Mouse (Mus musculus): ENCODE results near the gene Dpep3. TPM values are rescaled to one million over a fixed set of nuclear protein-coding genes. Genes with fewer than 3 reads are reported as not detected.
A peak's percentile ranks its signal among the peaks of the same experiment; 100 is the strongest.

The Dpep3 gene
- polyA plus RNA-seq, 1 experiment from 2014 or later, result not detected

- peaks cover 90% of the 10 kb centered on the region for H3K36me3 ChIP-seq
- H3K27me3 ChIP-seq, result no peaks in the 10 kb centered on the region
- ATAC-seq (ENCODE audit: insufficient number of reproducible peaks, low FRiP score, low TSS enrichment, low read depth), result peak; percentile 83
- peak overlapping the region; percentile 88 for H3K27ac ChIP-seq
- H3K4me2 ChIP-seq, result no peak overlapping the region
- H3K9ac ChIP-seq, result no peak overlapping the region; the same call in 1 of the 2 replicates
- 25% methylated on average over 7 of the region's 7 CpGs for WGBS
- no peaks in the 10 kb centered on the region for H3K9me3 ChIP-seq
- H3K4me3 ChIP-seq, result no peak overlapping the region
- H3K4me1 ChIP-seq, result peaks cover 29% of the 10 kb centered on the region
Measured at GRCm38 (mm10) chr8:105951057-105951659, 28.1 kb downstream of the Dpep3 start.

GRCm38 (mm10) chr8:105949350-105949749, 29.9 kb downstream of the Dpep3 start:
- Histone ChIP-seq H3K9ac (no peak overlapping the region), H3K4me3 (no peak overlapping the region), H3K27ac (peak overlapping the region; percentile 33; the same call in 1 of the 2 replicates), H3K4me1 (peaks cover 29% of the 10 kb centered on the region), H3K27me3 (no peaks in the 10 kb centered on the region), H3K36me3 (peaks cover 94% of the 10 kb centered on the region), H3K9me3 (no peaks in the 10 kb centered on the region), H3K4me2 (no peak overlapping the region)
- ATAC-seq (ENCODE audit: insufficient number of reproducible peaks, low FRiP score, low TSS enrichment, low read depth), result peak; percentile 12; the same call in 1 of the 2 replicates
- WGBS, result 64% methylated on average over 10 of the region's 10 CpGs

GRCm38 (mm10) chr8:105943321-105943739, 35.9 kb downstream of the Dpep3 start, which contains the start of gene Lcat:
Gene Lcat, minus strand, starts transcription at chr8:105943382.
- Histone ChIP-seq H3K27me3 (no peaks in the 10 kb centered on the region), H3K4me1 (peaks cover 5% of the 10 kb centered on the region; the same call in 1 of the 2 replicates), H3K9me3 (no peaks in the 10 kb centered on the region), H3K36me3 (peaks cover 84% of the 10 kb centered on the region), H3K4me3 (no peak within 1 kb of the TSS), H3K27ac (no peak within 1 kb of the TSS), H3K4me2 (no peak within 1 kb of the TSS), H3K9ac (no peak within 1 kb of the TSS)
- ATAC-seq (ENCODE audit: insufficient number of reproducible peaks, low FRiP score, low TSS enrichment, low read depth), result no peak
- 84% methylated on average over 8 of the region's 8 CpGs for WGBS

GRCm38 (mm10) chr8:105942542-105942941, 36.7 kb downstream of the Dpep3 start:
- H3K9me3 ChIP-seq, result no peaks in the 10 kb centered on the region
- WGBS, result 94% methylated on average over 5 of the region's 5 CpGs
- no peak overlapping the region for H3K4me3 ChIP-seq
- no peaks in the 10 kb centered on the region for H3K27me3 ChIP-seq
- peaks cover 76% of the 10 kb centered on the region for H3K36me3 ChIP-seq
- H3K4me2 ChIP-seq, result no peak overlapping the region
- no peak for ATAC-seq (ENCODE audit: insufficient number of reproducible peaks, low FRiP score, low TSS enrichment, low read depth)
- H3K9ac ChIP-seq, result no peak overlapping the region
- peaks cover 10% of the 10 kb centered on the region for H3K4me1 ChIP-seq
- H3K27ac ChIP-seq, result no peak overlapping the region

GRCm38 (mm10) chr8:105942026-105942425, 37.2 kb downstream of the Dpep3 start:
- WGBS, result 90% methylated on average over 11 of the region's 11 CpGs
- Histone ChIP-seq H3K4me2 (no peak overlapping the region), H3K27ac (no peak overlapping the region), H3K9me3 (no peaks in the 10 kb centered on the region), H3K9ac (no peak overlapping the region), H3K27me3 (no peaks in the 10 kb centered on the region), H3K4me1 (peaks cover 10% of the 10 kb centered on the region), H3K4me3 (no peak overlapping the region), H3K36me3 (peaks cover 71% of the 10 kb centered on the region)
- no peak for ATAC-seq (ENCODE audit: insufficient number of reproducible peaks, low FRiP score, low TSS enrichment, low read depth)

- Histone ChIP-seq H3K27me3 (no peaks in the 10 kb centered on the region), H3K9me3 (no peaks in the 10 kb centered on the region), H3K4me1 (peaks cover 25% of the 10 kb centered on the region), H3K27ac (peak within 1 kb of the TSS; percentile 79), H3K36me3 (peaks cover 42% of the 10 kb centered on the region), H3K9ac (peak within 1 kb of the TSS; percentile 65), H3K4me3 (peak within 1 kb of the TSS; percentile 67), H3K4me2 (peak within 1 kb of the TSS; percentile 93)
- no peak for ATAC-seq (ENCODE audit: insufficient number of reproducible peaks, low FRiP score, low TSS enrichment, low read depth)
- 18% methylated on average over 4 of the region's 4 CpGs for WGBS
Measured at GRCm38 (mm10) chr8:105938306-105938669, 40.9 kb downstream of the Dpep3 start, which contains the start of gene Psmb10. Gene Psmb10, minus strand, starts transcription at chr8:105938444.

GRCm38 (mm10) chr8:105937496-105938305, 41.5 kb downstream of the Dpep3 start:
- Histone ChIP-seq H3K9me3 (no peaks in the 10 kb centered on the region), H3K9ac (peak overlapping the region; percentile 65), H3K27me3 (no peaks in the 10 kb centered on the region), H3K27ac (peak overlapping the region; percentile 79), H3K4me1 (peaks cover 25% of the 10 kb centered on the region), H3K4me3 (peak overlapping the region; percentile 67), H3K4me2 (peak overlapping the region; percentile 93), H3K36me3 (peaks cover 41% of the 10 kb centered on the region)
- ATAC-seq (ENCODE audit: insufficient number of reproducible peaks, low FRiP score, low TSS enrichment, low read depth), result no peak
- under 1% methylated on average over 33 of the region's 33 CpGs for WGBS

GRCm38 (mm10) chr8:105936866-105937475, 42.3 kb downstream of the Dpep3 start:
- Histone ChIP-seq H3K4me3 (peak overlapping the region; percentile 67), H3K4me1 (peaks cover 25% of the 10 kb centered on the region), H3K27ac (peak overlapping the region; percentile 79), H3K9me3 (no peaks in the 10 kb centered on the region), H3K36me3 (peaks cover 41% of the 10 kb centered on the region), H3K4me2 (peak overlapping the region; percentile 93), H3K27me3 (no peaks in the 10 kb centered on the region), H3K9ac (peak overlapping the region; percentile 65)
- under 1% methylated on average over 30 of the region's 30 CpGs for WGBS
- ATAC-seq (ENCODE audit: insufficient number of reproducible peaks, low FRiP score, low TSS enrichment, low read depth), result peak; percentile 82

GRCm38 (mm10) chr8:105935863-105936603, 43.2 kb downstream of the Dpep3 start:
- 23% methylated on average over 7 of the region's 7 CpGs for WGBS
- Histone ChIP-seq H3K4me1 (peaks cover 25% of the 10 kb centered on the region), H3K36me3 (peaks cover 41% of the 10 kb centered on the region), H3K4me3 (peak overlapping the region; percentile 67), H3K27me3 (no peaks in the 10 kb centered on the region), H3K9ac (peak overlapping the region; percentile 47; the same call in 1 of the 2 replicates), H3K9me3 (no peaks in the 10 kb centered on the region), H3K27ac (peak overlapping the region; percentile 79), H3K4me2 (peak overlapping the region; percentile 93)
- ATAC-seq (ENCODE audit: insufficient number of reproducible peaks, low FRiP score, low TSS enrichment, low read depth), result no peak

GRCm38 (mm10) chr8:105935105-105935504, 44.1 kb downstream of the Dpep3 start:
- Histone ChIP-seq H3K27ac (0 out of 2 replicates have a peak overlapping the region, but pooled peaks have one; percentile 79), H3K9ac (no peak overlapping the region), H3K4me3 (no peak overlapping the region), H3K4me1 (peaks cover 27% of the 10 kb centered on the region), H3K9me3 (no peaks in the 10 kb centered on the region), H3K4me2 (no peak overlapping the region), H3K36me3 (peaks cover 42% of the 10 kb centered on the region), H3K27me3 (no peaks in the 10 kb centered on the region)
- ATAC-seq (ENCODE audit: insufficient number of reproducible peaks, low FRiP score, low TSS enrichment, low read depth), result no peak
- 71% methylated on average over 6 of the region's 6 CpGs for WGBS

GRCm38 (mm10) chr8:105933762-105934161, 45.5 kb downstream of the Dpep3 start, which contains the start of gene Ctrl:
Gene Ctrl, minus strand, starts transcription at chr8:105933862.
- WGBS, result 90% methylated on average over 2 of the region's 2 CpGs
- Histone ChIP-seq H3K27me3 (no peaks in the 10 kb centered on the region), H3K36me3 (peaks cover 44% of the 10 kb centered on the region), H3K9me3 (no peaks in the 10 kb centered on the region), H3K4me1 (peaks cover 26% of the 10 kb centered on the region), H3K4me2 (no peak within 1 kb of the TSS), H3K27ac (no peak within 1 kb of the TSS), H3K4me3 (no peak within 1 kb of the TSS), H3K9ac (no peak within 1 kb of the TSS)
- no peak for ATAC-seq (ENCODE audit: insufficient number of reproducible peaks, low FRiP score, low TSS enrichment, low read depth)

Data from limb, embryonic 15.5 days (tissue).